Mouse (Mus musculus) central nervous system, embryonic 18 days (tissue): ENCODE data around the gene Gm5916. TPM values are rescaled to one million over a fixed set of nuclear protein-coding genes. Genes with fewer than 3 reads are reported as not detected.

Source experiments
- polyA plus RNA-seq: library from polyadenylated mRNA; depleted of rRNA; stranded (reverse); fragments of >200 nt; gene quantifications from 2 replicates; pipeline ENCODE4 v1.2.3, GENCODE M21; 2012; rRNA removed

The Gm5916 gene
- not detected in 2 replicates for polyA plus RNA-seq

GRCm38 (mm10) chr9:36128679-36129078 is at the start of gene Gm5916:
Gene Gm5916 (minus strand): TSS chr9:36128779.

Other genes starting within 250 kb of the Gm5916 start
- not detected in 2 replicates for gene 9230113P08Rik, start 220.4 kb downstream of the Gm5916 start, polyA plus RNA-seq